Mouse (Mus musculus) MEL (cell line): Measurements from ENCODE around the gene Haus8. TPM values are rescaled to one million over a fixed set of nuclear protein-coding genes. Genes with fewer than 3 reads are reported as not detected.

Experiments
- DNase-seq: peaks from one replicate; pipeline ENCODE4 v3.0.0; 2011; ENCODE audit warnings: low read depth, low spot score
- H3K27ac ChIP-seq: 2 replicates; pipeline ENCODE4 v1.5.1; 2012; ENCODE audit warnings: low read depth, mild to moderate bottlenecking, control low read depth, low read length, moderate library complexity; ENCODE audit not compliant: control insufficient read depth
- H3K27me3 ChIP-seq, 2 experiments: fragments of 150-350 bp in 1 of 2; sonication (generic) in 1 of 2; 2 replicates each; pipeline ENCODE4 v1.6.1; 2012; ENCODE audit warnings: low read length in 2 of 2, mild to moderate bottlenecking in 2 of 2, improper control_type of control experiment in 1 of 2, moderate library complexity in 1 of 2; ENCODE audit not compliant: insufficient read depth in 2 of 2, control insufficient read depth in 1 of 2
- H3K36me3 ChIP-seq, 2 experiments: 2 replicates each; pipeline ENCODE4 v1.6.1; 2012 to 2014; ENCODE audit warnings: low read length in 2 of 2, improper control_type of control experiment in 1 of 2, inconsistent platforms in 1 of 2, mild to moderate bottlenecking in 1 of 2; ENCODE audit not compliant: insufficient read depth in 2 of 2, control insufficient read depth in 1 of 2
- H3K4me1 ChIP-seq, 2 experiments: fragments of 150-350 bp in 1 of 2; sonication (generic) in 1 of 2; 2 replicates each; pipeline ENCODE4 v1.6.1; 2012; ENCODE audit warnings: low read length in 2 of 2, improper control_type of control experiment in 1 of 2, mild to moderate bottlenecking in 1 of 2; ENCODE audit not compliant: insufficient read depth in 2 of 2, control insufficient read depth in 1 of 2
- H3K4me3 ChIP-seq, 2 experiments: fragments of 150-350 bp in 1 of 2; sonication (generic) in 1 of 2; 2 replicates each; pipeline ENCODE4 v1.5.1; 2012; ENCODE audit warnings: low read depth in 2 of 2, low read length in 2 of 2, mild to moderate bottlenecking in 2 of 2, moderate library complexity in 2 of 2, control low read depth in 1 of 2, improper control_type of control experiment in 1 of 2; ENCODE audit not compliant: control insufficient read depth in 1 of 2, insufficient read depth in 1 of 2
- H3K79me2 ChIP-seq: 2 replicates; pipeline ENCODE4 v1.6.1; 2012; ENCODE audit warnings: mild to moderate bottlenecking, low read length, moderate library complexity; ENCODE audit not compliant: control insufficient read depth, poor library complexity, insufficient read depth
- H3K9ac ChIP-seq: 2 replicates; pipeline ENCODE4 v1.6.1; 2012; ENCODE audit warnings: low read depth, mild to moderate bottlenecking, control low read depth, low read length, moderate library complexity; ENCODE audit not compliant: control insufficient read depth, poor library complexity, severe bottlenecking
- H3K9me3 ChIP-seq: fragments of 150-350 bp; sonication (generic); replicated peaks from 2 replicates; pipeline ENCODE4 v1.6.1; 2012; ENCODE audit warnings: mild to moderate bottlenecking, low read length, improper control_type of control experiment, moderate library complexity; ENCODE audit not compliant: insufficient read depth
- BHLHE40 ChIP-seq: IDR thresholded peaks from 2 replicates; pipeline ENCODE4 v1.6.1; 2012; ENCODE audit warnings: low read depth, mild to moderate bottlenecking, inconsistent platforms, low read length, improper control_type of control experiment, borderline replicate concordance
- CHD2 ChIP-seq: IDR thresholded peaks from 2 replicates; pipeline ENCODE4 v1.6.1; 2011; ENCODE audit warnings: low read length, improper control_type of control experiment
- CTCF ChIP-seq, 3 experiments: IDR thresholded peaks in 2 of 3; conservative IDR thresholded peaks in 1 of 3; 2 replicates each; pipeline ENCODE4 v1.5.1; 2011 to 2012; ENCODE audit warnings: low read length in 3 of 3, low read depth in 2 of 3, mild to moderate bottlenecking in 2 of 3, improper control_type of control experiment in 1 of 3, inconsistent platforms in 1 of 3, mixed read lengths in 1 of 3, moderate library complexity in 1 of 3; ENCODE audit not compliant: control insufficient read depth in 1 of 3, insufficient read depth in 1 of 3, poor library complexity in 1 of 3, severe bottlenecking in 1 of 3
- E2F4 ChIP-seq: IDR thresholded peaks from 2 replicates; pipeline ENCODE4 v1.6.1; 2011; ENCODE audit warnings: low read depth, low read length, improper control_type of control experiment, borderline replicate concordance
- EP300 ChIP-seq, 2 experiments: IDR thresholded peaks; 2 replicates each; pipeline ENCODE4 v1.6.1; 2011; ENCODE audit warnings: improper control_type of control experiment in 2 of 2, low read length in 2 of 2, low read depth in 1 of 2, mild to moderate bottlenecking in 1 of 2
- GATA1 ChIP-seq: IDR thresholded peaks from 2 replicates; pipeline ENCODE4 v1.6.1; 2011; ENCODE audit warnings: low read depth, low read length, improper control_type of control experiment
- HCFC1 ChIP-seq: IDR thresholded peaks from 2 replicates; pipeline ENCODE4 v1.6.1; 2012; ENCODE audit warnings: low read depth, mild to moderate bottlenecking, inconsistent platforms, low read length, improper control_type of control experiment, moderate library complexity
- JUND ChIP-seq: IDR thresholded peaks from 2 replicates; pipeline ENCODE4 v1.6.1; 2011; ENCODE audit warnings: low read depth, mild to moderate bottlenecking, improper control_type of control experiment, low read length
- MEF2A ChIP-seq: IDR thresholded peaks from 2 replicates; pipeline ENCODE4 v1.6.1; 2014; ENCODE audit warnings: low read depth, mild to moderate bottlenecking, inconsistent platforms, low read length, improper control_type of control experiment; ENCODE audit not compliant: poor library complexity, insufficient replicate concordance, severe bottlenecking; ENCODE audit errors: extremely low read depth
- MYB ChIP-seq: IDR thresholded peaks from 2 replicates; pipeline ENCODE4 v1.6.1; 2011; ENCODE audit warnings: mild to moderate bottlenecking, low read depth, low read length, improper control_type of control experiment
- POLR2A ChIP-seq, 2 experiments: IDR thresholded peaks; 2 replicates each; pipeline ENCODE4 v1.6.1; 2011 to 2012; ENCODE audit warnings: low read length in 2 of 2, mild to moderate bottlenecking in 2 of 2, control low read depth in 1 of 2, improper control_type of control experiment in 1 of 2, low read depth in 1 of 2, moderate library complexity in 1 of 2; ENCODE audit not compliant: control insufficient read depth in 1 of 2, insufficient read depth in 1 of 2, poor library complexity in 1 of 2
- POLR2AphosphoS2 ChIP-seq: IDR thresholded peaks from 2 replicates; pipeline ENCODE4 v1.6.1; 2011; ENCODE audit warnings: low read length, improper control_type of control experiment
- RCOR1 ChIP-seq: IDR thresholded peaks from 2 replicates; pipeline ENCODE4 v1.6.1; 2012; ENCODE audit warnings: low read depth, mild to moderate bottlenecking, inconsistent platforms, low read length, improper control_type of control experiment
- SIN3A ChIP-seq: IDR thresholded peaks from 2 replicates; pipeline ENCODE4 v1.6.1; 2012; ENCODE audit warnings: low read length, improper control_type of control experiment, inconsistent platforms
- SMC3 ChIP-seq: IDR thresholded peaks from 2 replicates; pipeline ENCODE4 v1.6.1; 2011; ENCODE audit warnings: low read depth, low read length, improper control_type of control experiment
- TAL1 ChIP-seq: IDR thresholded peaks from 2 replicates; pipeline ENCODE4 v1.6.1; 2012; ENCODE audit warnings: mild to moderate bottlenecking, inconsistent platforms, low read length, moderate library complexity, mixed read lengths
- TBP ChIP-seq: IDR thresholded peaks from 2 replicates; pipeline ENCODE4 v1.8.0; 2011; ENCODE audit warnings: low read depth, low read length, improper control_type of control experiment
- TCF12 ChIP-seq: IDR thresholded peaks from 2 replicates; pipeline ENCODE4 v1.6.1; 2014; ENCODE audit warnings: low read depth, mild to moderate bottlenecking, inconsistent platforms, low read length, improper control_type of control experiment, moderate library complexity
- UBTF ChIP-seq: IDR thresholded peaks from 2 replicates; pipeline ENCODE4 v1.6.1; 2012; ENCODE audit warnings: low read depth, mild to moderate bottlenecking, inconsistent platforms, low read length, improper control_type of control experiment, moderate library complexity, borderline replicate concordance; ENCODE audit not compliant: insufficient read depth
- USF2 ChIP-seq, 2 experiments: IDR thresholded peaks; 2 replicates each; pipeline ENCODE4 v1.6.1; 2011 to 2012; ENCODE audit warnings: improper control_type of control experiment in 2 of 2, low read length in 2 of 2, borderline replicate concordance in 1 of 2, inconsistent platforms in 1 of 2, low read depth in 1 of 2, mild to moderate bottlenecking in 1 of 2; ENCODE audit not compliant: insufficient read depth in 1 of 2
- ZMIZ1 ChIP-seq: IDR thresholded peaks from 2 replicates; pipeline ENCODE4 v1.6.1; 2012; ENCODE audit warnings: low read depth, mild to moderate bottlenecking, inconsistent platforms, low read length, improper control_type of control experiment, moderate library complexity
- polyA plus RNA-seq, 2 experiments: library from polyadenylated mRNA; stranded (reverse) in 1 of 2; unstranded in 1 of 2; fragments of >175 nt in 1 of 2; fragments of >200 nt in 1 of 2; gene quantifications; 2 replicates each; pipeline versions ENCODE4 v1.2.1 to v1.2.4; 2012; ENCODE audit warnings: low replicate concordance in 2 of 2, low read depth in 1 of 2; ENCODE audit not compliant: insufficient read length in 2 of 2, insufficient read depth in 1 of 2, missing spikeins in 1 of 2
- total RNA-seq: library from RNA; depleted of rRNA; stranded (reverse); fragments of 300-350 nt; gene quantifications from 2 replicates; pipeline ENCODE4 v1.2.3, GENCODE M21; 2012

Haus8 gene
- total and polyA plus RNA-seq, 3 experiments, result 60.4 to 69.2 TPM; not detected in 1

- no peak overlapping the region for H3K9ac ChIP-seq
- no peaks in the 10 kb centered on the region for H3K9me3 ChIP-seq
- H3K36me3 ChIP-seq, result peaks cover under 1 to 2% of the 10 kb centered on the region in 2 experiments; a peak in 3 of 4 replicates
- TF ChIP-seq RCOR1, result no peak
- no peak for TF ChIP-seq CTCF (IDR thresholded peaks at IDR 0.05 in 2 of 3, conservative IDR thresholded peaks at IDR 0.05 in 1 of 3; ENCODE audit: control insufficient read depth in 1 of 3, insufficient read depth in 1 of 3, low read depth in 2 of 3, low read length in 3 of 3, poor library complexity in 1 of 3, severe bottlenecking in 1 of 3)
- no peak for TF ChIP-seq JUND
- no peak for TF ChIP-seq MYB
- H3K27ac ChIP-seq, result no peak overlapping the region
- H3K4me3 ChIP-seq, result no peak overlapping the region
- H3K4me1 ChIP-seq, result peaks cover 2 to 5% of the 10 kb centered on the region in 2 experiments; a peak in 2 of 4 replicates
- no peaks in the 10 kb centered on the region for H3K27me3 ChIP-seq
- DNase-seq, result no peak
- peaks cover 5% of the 10 kb centered on the region for H3K79me2 ChIP-seq
Observed at GRCm38 (mm10) chr8:71307913-71308312, 35.2 kb upstream of the Haus8 start.

- peak; percentile 24 for DNase-seq
- H3K9me3 ChIP-seq, result no peaks in the 10 kb centered on the region
- TF ChIP-seq TAL1 (no peak), RCOR1 (peak; percentile 88; the same call in 1 of the 2 replicates), ZMIZ1 (no peak), POLR2AphosphoS2 (no peak), SMC3 (no peak), TBP (no peak), SIN3A (no peak), POLR2A (IDR thresholded peaks at IDR 0.05; ENCODE audit: control insufficient read depth in 1 of 2, insufficient read depth in 1 of 2, low read depth in 1 of 2, low read length in 2 of 2, poor library complexity in 1 of 2) (no peak), HCFC1 (no peak), BHLHE40 (no peak), MEF2A (no peak), UBTF (no peak), TCF12 (peak; percentile 56; the same call in 1 of the 2 replicates), E2F4 (no peak), GATA1 (no peak; the same call in 1 of the 2 replicates), EP300 (IDR thresholded peaks at IDR 0.05; ENCODE audit: low read depth in 1 of 2, low read length in 2 of 2) (peak in 1 of 2 experiments; percentile 50; a peak in 1 of 4 replicates), USF2 (IDR thresholded peaks at IDR 0.05; ENCODE audit: borderline replicate concordance in 1 of 2, insufficient read depth in 1 of 2, low read depth in 1 of 2, low read length in 2 of 2) (no peak), CHD2 (no peak)
- peaks cover 3% of the 10 kb centered on the region for H3K79me2 ChIP-seq
- H3K36me3 ChIP-seq, result peaks cover 2 to 5% of the 10 kb centered on the region in 2 experiments; a peak in 3 of 4 replicates
- H3K27ac ChIP-seq, result no peak overlapping the region
- peaks cover under 1 to 2% of the 10 kb centered on the region in 2 experiments; a peak in 3 of 4 replicates for H3K4me1 ChIP-seq
- H3K27me3 ChIP-seq, result no peaks in the 10 kb centered on the region
- H3K4me3 ChIP-seq, result no peak overlapping the region
- no peak overlapping the region for H3K9ac ChIP-seq
Observed at GRCm38 (mm10) chr8:71307371-71307770, 34.6 kb upstream of the Haus8 start.
